Mouse (Mus musculus): Measurements from ENCODE around the gene Csrp2. TPM values are rescaled to one million over a fixed set of nuclear protein-coding genes. Genes with fewer than 3 reads are reported as not detected.
A peak's percentile ranks its signal among the peaks of the same experiment; 100 is the strongest.

The Csrp2 gene
- 100 to 1,000 TPM; 160 to 188 TPM for total RNA-seq (2021)
- long read RNA-seq, experiment 1, transcript Csrp2-201 (6 exons, 1,384 nt) = major isoform, 34 of 41 reads
- long read RNA-seq, experiment 1, partial matches to known transcripts = 1 of 41 reads
- long read RNA-seq, experiment 1, other reads (novel, unspliced or antisense) = 1 of 41 reads
- long read RNA-seq, experiment 2, transcript Csrp2-201 (6 exons, 1,384 nt) = major isoform, 58 of 74 reads
- long read RNA-seq, experiment 2, partial matches to known transcripts = 2 of 74 reads
- long read RNA-seq, experiment 2, other reads (novel, unspliced or antisense) = 9 of 74 reads

GRCm38 (mm10) chr10:110919531-110920343, at the start of gene Csrp2:
Gene Csrp2, plus strand, starts transcription at chr10:110919789.
- peak; percentile 85 to 86 for DNase-seq (ENCODE audit: low spot score in 2 of 2)

GRCm38 (mm10) chr10:110874853-110875252, 44.7 kb upstream of the Csrp2 start:
- DNase-seq (ENCODE audit: low spot score in 2 of 2) = no peak

- no peak for DNase-seq (ENCODE audit: low spot score in 2 of 2)
Observed at GRCm38 (mm10) chr10:110876956-110877355, 42.6 kb upstream of the Csrp2 start.

GRCm38 (mm10) chr10:110877851-110878250, 41.7 kb upstream of the Csrp2 start:
- DNase-seq (ENCODE audit: low spot score in 2 of 2) = no peak

GRCm38 (mm10) chr10:110878641-110879040, 40.9 kb upstream of the Csrp2 start:
- no peak for DNase-seq (ENCODE audit: low spot score in 2 of 2)

- DNase-seq (ENCODE audit: low spot score in 2 of 2) = no peak
Observed at GRCm38 (mm10) chr10:110879426-110880066, 40.0 kb upstream of the Csrp2 start.

- DNase-seq (ENCODE audit: low spot score in 2 of 2) = no peak
Observed at GRCm38 (mm10) chr10:110881346-110881745, 38.2 kb upstream of the Csrp2 start.

GRCm38 (mm10) chr10:110882701-110883100, 36.9 kb upstream of the Csrp2 start:
- no peak for DNase-seq (ENCODE audit: low spot score in 2 of 2)

- DNase-seq (ENCODE audit: low spot score in 2 of 2) = no peak
Observed at GRCm38 (mm10) chr10:110890656-110891272, 28.8 kb upstream of the Csrp2 start.

- no peak for DNase-seq (ENCODE audit: low spot score in 2 of 2)
Observed at GRCm38 (mm10) chr10:110899744-110900501, 19.7 kb upstream of the Csrp2 start.

GRCm38 (mm10) chr10:110903862-110904261, 15.7 kb upstream of the Csrp2 start:
- no peak for DNase-seq (ENCODE audit: low spot score in 2 of 2)

GRCm38 (mm10) chr10:110916666-110917344, 2.8 kb upstream of the Csrp2 start:
- no peak for DNase-seq (ENCODE audit: low spot score in 2 of 2)

GRCm38 (mm10) chr10:110917521-110917920, 2.1 kb upstream of the Csrp2 start:
- DNase-seq (ENCODE audit: low spot score in 2 of 2) = no peak

GRCm38 (mm10) chr10:110918414-110919391, 886 bp upstream of the Csrp2 start:
- DNase-seq (ENCODE audit: low spot score in 2 of 2) = no peak

GRCm38 (mm10) chr10:110920368-110920950, 870 bp downstream of the Csrp2 start:
- DNase-seq (ENCODE audit: low spot score in 2 of 2) = no peak

GRCm38 (mm10) chr10:110921890-110922289, 2.3 kb downstream of the Csrp2 start:
- DNase-seq (ENCODE audit: low spot score in 2 of 2) = no peak

- no peak for DNase-seq (ENCODE audit: low spot score in 2 of 2)
Observed at GRCm38 (mm10) chr10:110922612-110923011, 3.0 kb downstream of the Csrp2 start.

- DNase-seq (ENCODE audit: low spot score in 2 of 2) = no peak
Observed at GRCm38 (mm10) chr10:110927491-110927890, 7.9 kb downstream of the Csrp2 start.

GRCm38 (mm10) chr10:110929756-110930155, 10.2 kb downstream of the Csrp2 start:
- DNase-seq (ENCODE audit: low spot score in 2 of 2) = no peak

All from adrenal gland, postnatal 4 days (tissue).